Mouse (Mus musculus): ENCODE measurements around the gene Sdccag8. TPM values are rescaled to one million over a fixed set of nuclear protein-coding genes. Genes with fewer than 3 reads are reported as not detected.

Gene Sdccag8
- total and polyA plus RNA-seq, 2 experiments: 2.3 to 9.5 TPM

- DNase-seq (ENCODE audit: extremely low read depth, low read depth, low spot score): no peak
- H3K79me2 ChIP-seq (ENCODE audit: control insufficient read depth, insufficient read depth, low read length): no peaks in the 10 kb centered on the region
- no peaks in the 10 kb centered on the region for H3K27me3 ChIP-seq (ENCODE audit: control insufficient read depth, insufficient read depth, low read length)
- no peak overlapping the region for H3K4me3 ChIP-seq (ENCODE audit: insufficient read depth, low read depth, low read length)
- 98% methylated on average over 12 of the region's 12 CpGs for WGBS
- H3K36me3 ChIP-seq (ENCODE audit: control insufficient read depth, insufficient read depth, low read length): peaks cover 14% of the 10 kb centered on the region
- no peak overlapping the region for H3K27ac ChIP-seq (replicated peaks; ENCODE audit: insufficient read depth, low read depth, low read length)
- TF ChIP-seq POLR2A (IDR thresholded peaks at IDR 0.05; ENCODE audit: extremely low read depth, insufficient read depth, low read length) (no peak), CTCF (IDR thresholded peaks at IDR 0.05; ENCODE audit: low read depth, low read length) (no peak)
- H3K4me1 ChIP-seq (ENCODE audit: control insufficient read depth, insufficient read depth, low read length): no peaks in the 10 kb centered on the region
- H3K9ac ChIP-seq (ENCODE audit: low read depth, low read length): no peak overlapping the region
Measured at GRCm38 (mm10) chr1:176919486-176919885, 105.0 kb downstream of the Sdccag8 start.

DNA sequence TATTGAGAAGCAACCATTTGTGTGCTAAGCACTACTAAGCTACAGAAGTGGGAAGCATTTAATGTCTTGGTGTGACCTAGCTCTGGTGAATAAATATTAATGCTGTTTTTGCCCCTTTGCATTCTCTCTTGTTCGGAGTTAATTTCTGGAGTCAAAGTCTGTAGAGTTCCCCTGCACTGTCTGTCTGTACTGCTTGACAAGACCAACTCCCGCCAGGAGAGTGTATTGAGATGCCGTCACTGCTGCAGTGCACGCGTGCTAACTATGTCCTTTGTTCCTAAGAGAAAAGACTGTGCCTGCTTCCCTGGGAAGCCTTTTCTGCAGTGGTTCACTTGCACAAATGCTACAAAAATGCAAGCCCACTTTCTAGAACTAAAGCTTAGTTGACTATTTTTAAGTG, 108.4 kb downstream of the Sdccag8 start:
- Histone ChIP-seq H3K4me1 (ENCODE audit: control insufficient read depth, insufficient read depth, low read length) (no peaks in the 10 kb centered on the region), H3K27me3 (ENCODE audit: control insufficient read depth, insufficient read depth, low read length) (no peaks in the 10 kb centered on the region), H3K4me3 (ENCODE audit: insufficient read depth, low read depth, low read length) (no peak overlapping the region), H3K79me2 (ENCODE audit: control insufficient read depth, insufficient read depth, low read length) (no peaks in the 10 kb centered on the region), H3K27ac (replicated peaks; ENCODE audit: insufficient read depth, low read depth, low read length) (no peak overlapping the region), H3K36me3 (ENCODE audit: control insufficient read depth, insufficient read depth, low read length) (peaks cover 20% of the 10 kb centered on the region), H3K9ac (ENCODE audit: low read depth, low read length) (no peak overlapping the region)
- no peak for DNase-seq (ENCODE audit: extremely low read depth, low read depth, low spot score)
- 96% methylated on average over 5 of the region's 5 CpGs for WGBS
- TF ChIP-seq POLR2A (IDR thresholded peaks at IDR 0.05; ENCODE audit: extremely low read depth, insufficient read depth, low read length): no peak
- TF ChIP-seq CTCF (IDR thresholded peaks at IDR 0.05; ENCODE audit: low read depth, low read length): no peak

GRCm38 (mm10) chr1:176926009-176926408, 111.5 kb downstream of the Sdccag8 start:
- TF ChIP-seq POLR2A (IDR thresholded peaks at IDR 0.05; ENCODE audit: extremely low read depth, insufficient read depth, low read length) (no peak), CTCF (IDR thresholded peaks at IDR 0.05; ENCODE audit: low read depth, low read length) (no peak)
- WGBS: 97% methylated on average over 5 of the region's 5 CpGs
- DNase-seq (ENCODE audit: extremely low read depth, low read depth, low spot score): no peak

GRCm38 (mm10) chr1:176927312-176927711, 112.9 kb downstream of the Sdccag8 start:
- Histone ChIP-seq H3K79me2 (ENCODE audit: control insufficient read depth, insufficient read depth, low read length) (no peaks in the 10 kb centered on the region), H3K36me3 (ENCODE audit: control insufficient read depth, insufficient read depth, low read length) (peaks cover 8% of the 10 kb centered on the region; the same call in 1 of the 2 replicates), H3K9ac (ENCODE audit: low read depth, low read length) (no peak overlapping the region), H3K4me1 (ENCODE audit: control insufficient read depth, insufficient read depth, low read length) (no peaks in the 10 kb centered on the region), H3K27ac (replicated peaks; ENCODE audit: insufficient read depth, low read depth, low read length) (no peak overlapping the region), H3K27me3 (ENCODE audit: control insufficient read depth, insufficient read depth, low read length) (no peaks in the 10 kb centered on the region), H3K4me3 (ENCODE audit: insufficient read depth, low read depth, low read length) (no peak overlapping the region)
- 96% methylated on average over 9 of the region's 9 CpGs for WGBS
- TF ChIP-seq CTCF (IDR thresholded peaks at IDR 0.05; ENCODE audit: low read depth, low read length) (no peak), POLR2A (IDR thresholded peaks at IDR 0.05; ENCODE audit: extremely low read depth, insufficient read depth, low read length) (no peak)
- no peak for DNase-seq (ENCODE audit: extremely low read depth, low read depth, low spot score)

More at GRCm38 (mm10) chr1:176926009-176926408, 111.5 kb downstream of the Sdccag8 start:
- Histone ChIP-seq H3K79me2 (ENCODE audit: control insufficient read depth, insufficient read depth, low read length) (no peaks in the 10 kb centered on the region), H3K27me3 (ENCODE audit: control insufficient read depth, insufficient read depth, low read length) (no peaks in the 10 kb centered on the region), H3K27ac (replicated peaks; ENCODE audit: insufficient read depth, low read depth, low read length) (no peak overlapping the region), H3K4me3 (ENCODE audit: insufficient read depth, low read depth, low read length) (no peak overlapping the region), H3K36me3 (ENCODE audit: control insufficient read depth, insufficient read depth, low read length) (peaks cover 15% of the 10 kb centered on the region), H3K4me1 (ENCODE audit: control insufficient read depth, insufficient read depth, low read length) (no peaks in the 10 kb centered on the region), H3K9ac (ENCODE audit: low read depth, low read length) (no peak overlapping the region)

- Histone ChIP-seq H3K27me3 (ENCODE audit: control insufficient read depth, insufficient read depth, low read length) (no peaks in the 10 kb centered on the region), H3K27ac (replicated peaks; ENCODE audit: insufficient read depth, low read depth, low read length) (no peak overlapping the region), H3K4me1 (ENCODE audit: control insufficient read depth, insufficient read depth, low read length) (no peaks in the 10 kb centered on the region), H3K4me3 (ENCODE audit: insufficient read depth, low read depth, low read length) (no peak overlapping the region), H3K36me3 (ENCODE audit: control insufficient read depth, insufficient read depth, low read length) (peaks cover 6% of the 10 kb centered on the region; the same call in 1 of the 2 replicates), H3K9ac (ENCODE audit: low read depth, low read length) (no peak overlapping the region), H3K79me2 (ENCODE audit: control insufficient read depth, insufficient read depth, low read length) (no peaks in the 10 kb centered on the region)
- WGBS: 96% methylated on average over 8 of the region's 8 CpGs
- DNase-seq (ENCODE audit: extremely low read depth, low read depth, low spot score): no peak
- TF ChIP-seq CTCF (IDR thresholded peaks at IDR 0.05; ENCODE audit: low read depth, low read length): no peak
- TF ChIP-seq POLR2A (IDR thresholded peaks at IDR 0.05; ENCODE audit: extremely low read depth, insufficient read depth, low read length): no peak
Measured at GRCm38 (mm10) chr1:176929710-176930109, 115.2 kb downstream of the Sdccag8 start.

DNA sequence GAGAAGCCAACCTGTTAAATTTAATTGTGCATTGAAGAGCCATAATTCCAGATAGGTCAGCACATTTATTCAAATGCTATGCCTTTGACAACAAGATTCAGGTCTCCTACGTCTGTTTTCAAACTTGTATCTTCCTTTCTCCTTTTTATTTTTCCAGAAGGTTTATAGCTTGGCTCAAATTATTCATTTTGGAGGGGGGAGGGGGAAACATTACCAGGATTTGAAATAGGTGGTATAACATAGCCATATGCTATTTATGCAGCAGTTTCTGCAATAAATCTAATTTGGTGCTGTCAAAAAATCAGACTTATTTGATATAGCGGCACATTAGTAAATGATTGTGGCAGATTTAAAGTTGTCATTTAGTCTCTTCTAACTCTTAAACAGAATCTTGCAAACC, 116.1 kb downstream of the Sdccag8 start:
- no peaks in the 10 kb centered on the region for H3K4me1 ChIP-seq (ENCODE audit: control insufficient read depth, insufficient read depth, low read length)
- over 99% methylated on average over 2 of the region's 2 CpGs for WGBS
- H3K36me3 ChIP-seq (ENCODE audit: control insufficient read depth, insufficient read depth, low read length): peaks cover 4% of the 10 kb centered on the region; the same call in 1 of the 2 replicates
- no peaks in the 10 kb centered on the region for H3K27me3 ChIP-seq (ENCODE audit: control insufficient read depth, insufficient read depth, low read length)
- H3K79me2 ChIP-seq (ENCODE audit: control insufficient read depth, insufficient read depth, low read length): no peaks in the 10 kb centered on the region
- H3K4me3 ChIP-seq (ENCODE audit: insufficient read depth, low read depth, low read length): no peak overlapping the region
- TF ChIP-seq POLR2A (IDR thresholded peaks at IDR 0.05; ENCODE audit: extremely low read depth, insufficient read depth, low read length): no peak
- DNase-seq (ENCODE audit: extremely low read depth, low read depth, low spot score): no peak
- H3K9ac ChIP-seq (ENCODE audit: low read depth, low read length): no peak overlapping the region
- no peak overlapping the region for H3K27ac ChIP-seq (replicated peaks; ENCODE audit: insufficient read depth, low read depth, low read length)

All from liver, adult 2 months (tissue).